Mouse (Mus musculus) hindbrain, postnatal 0 days (tissue): ENCODE results near the gene Nkx6-2. TPM values are rescaled to one million over a fixed set of nuclear protein-coding genes. Genes with fewer than 3 reads are reported as not detected.
A peak's percentile ranks its signal among the peaks of the same experiment; 100 is the strongest.

Source experiments
- ATAC-seq: fragments of 200-750 bp; cut with Nextera tagmentation; 2 replicates; pipeline ENCODE4 v1.8.0; 2017; ENCODE audit warnings: mild to moderate bottlenecking, moderate TSS enrichment, moderate library complexity
- DNase-seq: peaks from one replicate; pipeline ENCODE4 v3.0.0-alpha.2; 2015; ENCODE audit warnings: low spot score
- H3K27ac ChIP-seq: fragments of 300-500 bp; sonication (generic); 2 replicates; pipeline ENCODE4 v1.5.1; 2014; ENCODE audit warnings: mild to moderate bottlenecking
- H3K27me3 ChIP-seq: fragments of 300-500 bp; sonication (generic); 2 replicates; pipeline ENCODE4 v1.6.1; 2014; ENCODE audit warnings: low read length, mixed read lengths; ENCODE audit not compliant: insufficient read depth
- H3K36me3 ChIP-seq: fragments of 300-500 bp; sonication (generic); 2 replicates; pipeline ENCODE4 v1.6.1; 2014; ENCODE audit warnings: low read length, mixed read lengths; ENCODE audit not compliant: insufficient read depth
- H3K4me1 ChIP-seq: fragments of 300-500 bp; sonication (generic); 2 replicates; pipeline ENCODE4 v1.6.1; 2014; ENCODE audit warnings: antibody characterized with exemption, low read length, mixed read lengths; ENCODE audit not compliant: insufficient read depth
- H3K4me2 ChIP-seq: fragments of 300-500 bp; sonication (generic); 2 replicates; pipeline ENCODE4 v1.6.1; 2014; ENCODE audit warnings: low read depth, mild to moderate bottlenecking, low read length, moderate library complexity, mixed read lengths
- H3K4me3 ChIP-seq: fragments of 300-500 bp; sonication (generic); 2 replicates; pipeline ENCODE4 v1.5.1; 2014; ENCODE audit warnings: low read length
- H3K9ac ChIP-seq: fragments of 300-500 bp; sonication (generic); replicated peaks from 2 replicates; pipeline ENCODE4 v1.6.1; 2014; ENCODE audit warnings: mild to moderate bottlenecking, low read length, moderate library complexity, mixed read lengths
- H3K9me3 ChIP-seq: fragments of 300-500 bp; sonication (generic); 2 replicates; pipeline ENCODE4 v1.6.1; 2016; ENCODE audit warnings: low read length, mixed read lengths
- CTCF ChIP-seq: IDR thresholded peaks from 2 replicates; pipeline ENCODE4 v1.5.1; 2016; ENCODE audit warnings: antibody characterized with exemption, control low read depth, low read depth
- WGBS: fragments of 180-500 bp; shearing (Covaris S2); extraction: QIAGEN DNeasy Blood & Tissue Kit; methylation state at CpG from one replicate; pipeline ENCODE4 v1.1.7; 2014; 5-methylcytosine and 5-hydroxymethylcytosine counted together
- polyA plus RNA-seq: library from polyadenylated mRNA; unstranded; fragments of >200 nt; fragmentation: Nextera tagmentation; extraction: Ambion mirVana; gene quantifications from 2 replicates; pipeline ENCODE4 v1.2.1, GENCODE M21; 2015
- total RNA-seq: library from RNA; depleted of rRNA; stranded (reverse); fragments of >200 nt; gene quantifications from 2 replicates; pipeline ENCODE4 v1.2.3, GENCODE M21; 2014

The Nkx6-2 gene
- total and polyA plus RNA-seq, 2 experiments from 2014 or later = 17.4 to 18.8 TPM

- no peaks in the 10 kb centered on the region for H3K4me1 ChIP-seq
- no peak for TF ChIP-seq CTCF
- H3K9ac ChIP-seq = no peak overlapping the region
- H3K36me3 ChIP-seq = no peaks in the 10 kb centered on the region
- no peaks in the 10 kb centered on the region for H3K9me3 ChIP-seq
- no peak for ATAC-seq
- 65% methylated on average over 8 of the region's 8 CpGs for WGBS
- H3K27ac ChIP-seq = no peak overlapping the region
- peaks cover 4% of the 10 kb centered on the region; the same call in 1 of the 2 replicates for H3K27me3 ChIP-seq
- H3K4me2 ChIP-seq = no peak overlapping the region
- no peak for DNase-seq
- H3K4me3 ChIP-seq = no peak overlapping the region
These were observed 16.1 kb downstream of the Nkx6-2 start for GRCm38 (mm10) chr7:139566533-139566932.

- no peak for DNase-seq
- no peak overlapping the region for H3K27ac ChIP-seq
- no peaks in the 10 kb centered on the region for H3K9me3 ChIP-seq
- no peak for TF ChIP-seq CTCF
- WGBS = 62% methylated on average over 6 of the region's 6 CpGs
- no peak overlapping the region for H3K4me3 ChIP-seq
- no peak overlapping the region for H3K9ac ChIP-seq
- H3K36me3 ChIP-seq = no peaks in the 10 kb centered on the region
- no peaks in the 10 kb centered on the region for H3K4me1 ChIP-seq
- ATAC-seq = no peak
- no peak overlapping the region for H3K4me2 ChIP-seq
- peaks cover 4% of the 10 kb centered on the region; the same call in 1 of the 2 replicates for H3K27me3 ChIP-seq
These were observed 16.6 kb downstream of the Nkx6-2 start for GRCm38 (mm10) chr7:139565998-139566397.

DNA sequence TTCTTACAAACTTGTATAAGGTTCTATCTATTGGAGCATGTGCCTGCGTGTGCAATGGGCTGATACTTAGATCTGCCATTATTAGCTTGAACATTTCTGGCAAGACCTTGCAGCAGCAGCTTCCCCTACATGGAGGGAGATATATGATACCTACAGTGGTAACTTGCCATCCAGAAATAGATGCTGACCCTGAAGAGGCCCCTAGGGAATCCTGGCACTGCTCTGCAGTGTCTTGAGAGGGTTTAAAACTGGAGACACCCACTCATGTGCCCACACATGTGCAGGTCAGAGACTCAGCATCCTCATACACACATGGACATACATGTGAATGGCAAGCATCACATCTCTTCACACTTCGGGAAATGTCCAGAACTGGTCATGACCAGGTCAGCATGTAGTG is 18.4 kb downstream of the Nkx6-2 start:
- TF ChIP-seq CTCF = no peak
- no peak overlapping the region for H3K4me3 ChIP-seq
- peaks cover 4% of the 10 kb centered on the region; the same call in 1 of the 2 replicates for H3K27me3 ChIP-seq
- no peak overlapping the region for H3K27ac ChIP-seq
- WGBS = 96% methylated on average over 2 of the region's 2 CpGs
- H3K36me3 ChIP-seq = peaks cover 5% of the 10 kb centered on the region; the same call in 1 of the 2 replicates
- ATAC-seq (no peak), DNase-seq (no peak)
- H3K4me1 ChIP-seq = no peaks in the 10 kb centered on the region
- no peaks in the 10 kb centered on the region for H3K9me3 ChIP-seq
- no peak overlapping the region for H3K4me2 ChIP-seq
- H3K9ac ChIP-seq = no peak overlapping the region

- no peak for TF ChIP-seq CTCF
- H3K4me1 ChIP-seq = no peaks in the 10 kb centered on the region
- no peak overlapping the region for H3K4me2 ChIP-seq
- no peak for DNase-seq
- H3K27me3 ChIP-seq = peaks cover 4% of the 10 kb centered on the region; the same call in 1 of the 2 replicates
- H3K9ac ChIP-seq = no peak overlapping the region
- no peaks in the 10 kb centered on the region for H3K9me3 ChIP-seq
- peaks cover 8% of the 10 kb centered on the region; the same call in 1 of the 2 replicates for H3K36me3 ChIP-seq
- no peak overlapping the region for H3K4me3 ChIP-seq
- no peak for ATAC-seq
- H3K27ac ChIP-seq = no peak overlapping the region
- WGBS = 72% methylated on average over 4 of the region's 4 CpGs
These were observed 19.2 kb downstream of the Nkx6-2 start for GRCm38 (mm10) chr7:139563425-139563824.

- peaks cover 4% of the 10 kb centered on the region; the same call in 1 of the 2 replicates for H3K27me3 ChIP-seq
- ATAC-seq (no peak), DNase-seq (no peak)
- peaks cover 8% of the 10 kb centered on the region; the same call in 1 of the 2 replicates for H3K36me3 ChIP-seq
- no peaks in the 10 kb centered on the region; the same call in 1 of the 2 replicates for H3K4me1 ChIP-seq
- no peak overlapping the region for H3K4me3 ChIP-seq
- H3K9me3 ChIP-seq = no peaks in the 10 kb centered on the region
- no peak overlapping the region for H3K27ac ChIP-seq
- 96% methylated on average over 10 of the region's 10 CpGs for WGBS
- no peak for TF ChIP-seq CTCF
- H3K9ac ChIP-seq = no peak overlapping the region
- H3K4me2 ChIP-seq = no peak overlapping the region
These were observed 22.9 kb downstream of the Nkx6-2 start for GRCm38 (mm10) chr7:139559659-139560058.

GRCm38 (mm10) chr7:139556746-139557526 is 25.7 kb downstream of the Nkx6-2 start:
- H3K9me3 ChIP-seq = no peaks in the 10 kb centered on the region
- H3K4me3 ChIP-seq = no peak overlapping the region
- H3K36me3 ChIP-seq = peaks cover 8% of the 10 kb centered on the region; the same call in 1 of the 2 replicates
- H3K4me1 ChIP-seq = no peaks in the 10 kb centered on the region; the same call in 1 of the 2 replicates
- 0 out of 2 replicates have a peak overlapping the region, but pooled peaks have one; percentile 5 for H3K9ac ChIP-seq
- TF ChIP-seq CTCF = no peak
- no peak for DNase-seq
- no peak overlapping the region for H3K27ac ChIP-seq
- no peaks in the 10 kb centered on the region; the same call in 1 of the 2 replicates for H3K27me3 ChIP-seq
- H3K4me2 ChIP-seq = no peak overlapping the region
- ATAC-seq = no peak
- 48% methylated on average over 10 of the region's 10 CpGs for WGBS

GRCm38 (mm10) chr7:139556331-139556730 is 26.3 kb downstream of the Nkx6-2 start:
- Histone ChIP-seq H3K36me3 (peaks cover 8% of the 10 kb centered on the region; the same call in 1 of the 2 replicates), H3K27ac (no peak overlapping the region), H3K4me3 (no peak overlapping the region), H3K27me3 (no peaks in the 10 kb centered on the region; the same call in 1 of the 2 replicates), H3K9me3 (no peaks in the 10 kb centered on the region), H3K4me2 (no peak overlapping the region), H3K9ac (0 out of 2 replicates have a peak overlapping the region, but pooled peaks have one; percentile 5), H3K4me1 (no peaks in the 10 kb centered on the region; the same call in 1 of the 2 replicates)
- TF ChIP-seq CTCF = no peak
- 34% methylated on average over 5 of the region's 5 CpGs for WGBS
- ATAC-seq (peak; percentile 27; the same call in 1 of the 2 replicates), DNase-seq (peak; percentile 22)
